Mouse (Mus musculus) forelimb bud, embryonic 11.5 days (tissue): ENCODE results near the gene Duoxa2.
A peak's percentile ranks its signal among the peaks of the same experiment; 100 is the strongest.

ENCODE experiments used
- DNase-seq: peaks from one replicate; pipeline ENCODE4 v3.0.0-alpha.2; 2012; ENCODE audit warnings: low read depth, low spot score

Gene Duoxa2

DNA sequence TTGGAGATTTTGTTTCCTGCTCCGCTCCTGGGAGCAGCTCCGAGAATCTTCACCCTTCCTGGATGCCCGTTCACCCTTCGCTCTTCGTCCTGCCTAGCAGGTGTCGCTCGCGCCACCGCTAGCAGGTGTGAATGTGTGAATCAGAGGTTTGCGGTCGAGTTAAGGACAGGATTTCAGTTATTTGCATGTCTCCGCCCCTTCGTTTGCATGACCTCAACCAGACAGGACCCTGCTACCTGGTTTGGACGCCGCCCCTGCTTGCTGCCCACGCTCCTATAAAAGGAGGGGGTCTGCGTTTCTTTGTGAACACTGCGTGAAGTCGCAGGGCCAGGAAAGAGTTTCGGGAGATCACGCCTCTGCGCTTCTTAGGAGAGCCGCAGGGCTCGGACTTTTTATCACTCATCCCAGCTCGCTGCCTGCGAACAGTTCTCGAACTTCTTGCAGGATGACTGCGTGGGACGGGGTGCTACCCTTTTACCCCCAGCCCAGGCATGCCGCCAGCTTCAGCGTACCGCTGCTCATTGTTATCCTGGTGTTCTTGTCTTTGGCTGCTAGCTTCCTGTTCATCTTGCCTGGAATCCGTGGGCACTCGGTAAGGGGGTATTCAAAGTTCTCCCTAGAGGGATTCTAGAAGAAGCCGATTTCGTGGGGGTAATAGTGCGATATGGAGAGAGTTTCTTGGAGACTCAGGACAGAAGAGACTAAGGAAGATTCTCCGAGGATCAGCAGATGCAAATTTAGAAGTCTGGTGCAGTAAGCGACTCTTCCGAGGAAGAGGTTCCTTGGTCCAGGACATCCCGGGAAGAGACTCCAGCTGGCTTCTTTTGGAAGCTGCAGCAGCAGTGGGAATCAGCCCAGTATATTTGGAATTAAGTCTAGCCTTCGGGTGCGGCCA lies at the start of gene Duoxa2:
Gene Duoxa2, plus strand, starts transcription at position 305 of the 895 bp plus-strand sequence.
- peak; percentile 43 for DNase-seq

DNA sequence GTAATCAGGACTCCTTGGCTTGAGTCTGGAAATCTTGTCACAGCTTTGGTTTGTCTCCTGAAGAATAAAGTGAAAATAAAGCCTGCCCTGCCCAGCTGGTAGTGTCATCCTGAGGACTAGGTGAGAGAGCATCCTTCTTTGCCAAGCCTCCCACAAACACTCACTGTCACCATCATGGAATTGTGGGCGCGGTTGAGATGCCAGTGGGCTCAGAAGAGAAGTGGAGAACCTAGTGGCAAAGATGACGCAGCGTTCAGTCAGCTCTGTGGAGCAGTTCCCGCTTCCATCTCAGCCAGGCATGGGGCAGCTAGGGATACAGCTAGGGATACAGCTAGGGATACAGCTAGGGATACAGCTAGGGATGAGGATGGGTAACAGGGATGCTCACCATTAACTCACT lies 42.7 kb upstream of the Duoxa2 start:
- no peak for DNase-seq

DNA sequence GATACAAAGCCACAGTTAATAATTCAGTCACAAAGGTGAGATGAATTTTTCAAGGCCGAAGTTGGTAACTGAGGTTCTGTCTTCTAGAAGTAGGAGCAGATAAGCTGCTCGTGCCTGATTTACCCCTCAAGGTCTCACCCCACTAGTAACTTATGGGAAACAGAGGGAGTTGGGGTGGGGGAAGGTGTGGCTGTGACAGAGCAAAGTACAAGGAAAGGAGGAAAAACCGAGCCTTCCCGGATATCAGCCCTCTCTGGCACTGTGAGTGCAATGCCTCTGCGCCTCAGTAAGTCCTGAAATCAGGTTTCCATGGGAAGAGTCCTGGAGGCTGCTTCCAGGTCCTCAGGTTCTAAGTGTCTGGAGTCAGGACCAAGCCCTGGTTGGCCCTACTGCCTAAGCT lies 38.0 kb upstream of the Duoxa2 start:
- DNase-seq: no peak

DNA sequence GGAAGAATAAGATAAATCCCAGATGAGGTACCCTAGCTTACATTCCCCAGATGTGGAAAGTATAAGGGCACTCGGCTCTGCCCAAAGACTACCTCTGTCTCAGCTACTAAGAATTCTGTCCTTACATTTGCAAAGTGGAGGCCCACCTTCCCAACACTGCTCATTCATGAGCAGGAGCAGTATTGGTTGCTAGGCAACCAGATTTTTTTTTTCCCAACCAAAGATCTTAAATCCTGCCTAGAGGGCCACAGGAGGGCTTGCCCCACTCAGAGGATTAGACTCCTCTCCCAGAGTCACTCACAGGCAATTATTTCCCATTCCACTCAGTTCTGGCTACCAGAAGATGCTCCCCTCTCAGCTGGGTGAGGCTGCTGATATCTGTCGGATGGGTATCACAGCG lies 34.0 kb upstream of the Duoxa2 start:
- DNase-seq: peak; percentile 46

DNA sequence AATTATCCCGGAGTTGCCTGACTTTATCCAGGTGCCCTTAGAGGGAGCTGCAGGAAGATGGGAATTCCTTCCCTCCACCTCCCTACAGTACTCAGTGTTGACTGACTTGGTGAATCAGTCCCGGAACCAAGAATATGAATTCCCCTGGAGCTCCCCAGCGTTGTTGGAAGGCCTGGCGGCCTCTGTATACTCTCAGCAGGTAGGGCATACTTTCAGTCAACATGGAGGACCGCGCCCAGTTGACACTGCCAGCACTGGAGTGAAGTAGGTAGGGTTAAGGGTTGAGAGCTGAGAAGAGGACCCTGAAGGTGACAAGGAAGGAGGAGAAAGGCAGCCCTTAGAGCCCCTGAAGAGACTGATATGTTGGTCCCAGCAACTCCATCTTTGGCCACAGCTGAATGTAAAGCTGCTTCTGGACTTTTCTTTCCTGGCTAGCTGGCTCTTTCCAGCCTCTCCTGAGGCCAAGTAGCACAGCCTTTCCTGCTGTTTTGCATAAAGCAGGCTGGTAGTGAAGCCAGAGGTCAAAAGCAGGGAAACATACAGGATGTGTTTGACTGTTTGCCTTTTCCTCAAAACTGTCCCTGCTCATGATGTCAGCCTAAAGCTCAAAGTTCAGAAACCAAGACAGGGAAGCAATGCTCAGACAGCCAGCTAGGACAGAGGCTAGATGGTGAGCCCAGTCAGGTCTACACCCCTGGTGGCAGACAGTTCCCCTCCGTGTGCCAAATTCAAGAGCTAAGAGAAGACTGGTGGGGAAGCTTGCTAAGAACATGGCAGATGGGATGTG lies 32.1 kb upstream of the Duoxa2 start:
- DNase-seq: no peak

DNA sequence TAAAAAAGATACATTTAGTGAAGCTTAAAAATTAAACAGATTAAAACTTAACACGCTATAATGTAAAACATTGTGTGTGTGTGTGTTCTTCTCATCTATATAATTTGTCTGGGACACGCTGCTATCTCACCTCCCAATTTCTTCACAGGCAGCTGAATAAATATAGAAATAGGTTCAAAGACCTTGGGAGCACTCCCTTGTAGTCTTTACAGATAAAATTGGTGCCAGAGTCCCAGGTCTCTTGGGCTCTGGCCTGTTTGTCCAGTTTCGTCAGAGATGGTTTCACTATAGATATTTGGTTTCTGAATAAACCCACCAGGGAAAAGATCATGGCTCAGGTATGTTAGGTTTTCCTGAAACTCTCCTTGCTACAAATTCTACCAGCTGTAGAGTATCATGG lies 19.9 kb upstream of the Duoxa2 start:
- no peak for DNase-seq

DNA sequence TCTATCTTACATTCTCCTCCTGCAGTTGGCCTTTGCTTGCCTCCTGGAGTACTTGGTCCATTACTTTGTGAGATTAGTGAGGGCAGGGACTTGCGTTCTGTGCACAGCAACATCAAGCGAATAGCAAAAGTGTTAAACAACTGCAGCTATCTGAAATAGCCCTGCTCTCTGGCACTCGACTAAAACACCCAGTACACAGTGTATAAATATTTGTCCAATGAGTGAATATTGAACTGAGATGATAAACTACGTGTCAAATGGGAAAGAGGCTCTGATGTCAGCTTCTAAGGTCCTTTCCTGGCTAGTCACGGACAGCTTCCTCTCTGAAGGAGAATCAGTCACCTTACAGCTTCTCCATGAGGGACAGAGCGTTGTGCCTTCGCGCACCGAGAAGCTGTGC lies 14.6 kb upstream of the Duoxa2 start:
- no peak for DNase-seq

DNA sequence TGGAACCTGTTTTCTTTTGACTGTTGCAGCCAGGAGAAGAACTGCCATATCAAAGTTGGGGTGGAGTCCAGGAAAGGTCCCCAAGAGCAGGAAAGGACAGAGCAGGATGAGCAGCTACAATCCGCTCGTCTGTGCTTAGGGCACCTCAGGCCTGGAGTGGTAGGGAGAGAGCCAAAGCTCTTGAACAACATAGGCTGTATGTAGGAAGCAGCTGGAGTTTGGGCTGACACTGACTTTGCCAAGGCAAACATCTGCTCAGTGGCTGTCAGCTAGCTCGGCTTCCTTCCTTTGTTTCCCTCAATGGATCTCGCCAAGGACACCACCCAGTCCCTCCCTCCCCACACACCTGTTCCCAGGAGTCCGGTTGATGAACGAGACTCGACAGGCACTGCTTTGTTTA lies 12.6 kb upstream of the Duoxa2 start:
- DNase-seq: no peak

DNA sequence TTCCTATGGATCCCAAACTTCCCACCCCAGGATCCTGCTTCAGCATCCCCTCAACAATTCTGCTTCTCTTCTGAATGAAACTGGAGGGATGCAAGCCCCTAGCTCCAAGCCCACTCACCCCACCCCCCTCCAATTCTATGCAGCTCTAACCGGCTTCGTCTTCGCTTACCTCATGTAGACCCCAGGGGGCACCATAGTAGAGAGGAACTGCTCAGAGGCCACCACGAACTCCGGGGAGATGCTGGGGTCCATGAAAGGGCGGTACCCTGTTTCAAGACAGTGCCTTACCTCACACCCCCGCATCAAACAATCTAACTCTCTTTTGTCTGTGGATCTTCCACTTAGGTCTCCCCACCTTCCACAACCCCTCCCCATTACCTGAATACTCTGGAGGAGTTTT lies 3.8 kb upstream of the Duoxa2 start:
- no peak for DNase-seq

DNA sequence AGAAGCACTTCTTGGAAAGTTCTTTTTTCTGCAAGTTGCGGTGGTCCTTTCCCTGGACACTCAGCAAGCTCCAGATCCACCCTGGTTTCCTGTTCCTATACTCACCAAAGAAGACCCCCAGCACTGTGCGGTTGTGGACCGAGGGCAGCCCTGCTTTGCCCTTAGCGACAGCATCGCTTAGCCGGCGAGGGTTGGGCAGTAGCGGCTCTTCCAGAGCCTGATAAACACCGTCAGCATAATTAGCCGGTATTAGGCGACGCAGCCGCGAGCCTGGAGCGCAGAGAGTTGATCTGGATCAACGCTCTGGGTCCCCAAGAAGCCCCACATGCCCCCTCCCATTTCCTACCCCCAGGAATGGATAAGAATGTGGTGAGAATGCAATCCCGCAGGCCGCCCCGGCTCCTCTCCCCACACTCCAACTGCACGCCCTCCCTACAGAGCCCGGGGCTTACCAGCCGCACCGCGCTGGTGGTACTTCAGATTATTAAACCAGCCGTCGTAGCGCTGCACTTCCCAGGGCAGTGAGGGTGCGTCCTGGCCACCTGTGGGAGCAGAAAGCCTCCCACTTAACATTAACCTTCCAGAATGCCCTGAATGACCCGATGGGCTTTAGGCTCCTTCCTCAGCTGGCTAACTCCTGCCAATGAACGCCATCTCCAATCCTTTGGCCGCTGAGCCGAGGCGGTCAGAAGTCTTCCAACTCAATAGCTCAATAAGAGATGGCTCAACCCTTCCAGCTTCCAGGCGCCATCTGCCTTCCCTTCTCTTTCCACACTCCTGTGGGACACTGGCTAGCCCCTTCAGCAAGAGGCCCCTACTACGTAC lies 1.2 kb upstream of the Duoxa2 start:
- no peak for DNase-seq

DNA sequence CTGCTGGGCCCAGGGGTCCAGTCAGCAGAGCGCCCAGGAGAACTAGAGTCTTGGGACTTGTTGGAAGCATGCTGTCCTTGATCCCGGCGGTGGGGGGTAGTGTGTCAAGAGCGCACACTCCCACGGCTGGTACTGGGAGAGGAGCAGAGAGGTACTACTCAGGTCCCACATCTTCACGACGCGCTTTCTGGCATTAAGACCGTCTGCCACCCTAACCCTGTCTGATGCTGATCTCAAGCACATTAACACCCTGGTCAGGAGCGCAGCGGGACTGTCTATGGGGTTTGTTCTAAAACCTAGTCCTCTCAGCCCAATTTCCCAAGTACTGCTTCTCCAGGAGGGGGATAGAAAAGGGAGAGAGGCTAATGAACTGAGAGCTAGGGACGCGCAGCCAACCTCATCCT lies 602 bp upstream of the Duoxa2 start, which contains the start of gene Duox2:
Gene Duox2, minus strand, starts transcription at position 354 of the 404 bp plus-strand sequence.
- DNase-seq: no peak

DNA sequence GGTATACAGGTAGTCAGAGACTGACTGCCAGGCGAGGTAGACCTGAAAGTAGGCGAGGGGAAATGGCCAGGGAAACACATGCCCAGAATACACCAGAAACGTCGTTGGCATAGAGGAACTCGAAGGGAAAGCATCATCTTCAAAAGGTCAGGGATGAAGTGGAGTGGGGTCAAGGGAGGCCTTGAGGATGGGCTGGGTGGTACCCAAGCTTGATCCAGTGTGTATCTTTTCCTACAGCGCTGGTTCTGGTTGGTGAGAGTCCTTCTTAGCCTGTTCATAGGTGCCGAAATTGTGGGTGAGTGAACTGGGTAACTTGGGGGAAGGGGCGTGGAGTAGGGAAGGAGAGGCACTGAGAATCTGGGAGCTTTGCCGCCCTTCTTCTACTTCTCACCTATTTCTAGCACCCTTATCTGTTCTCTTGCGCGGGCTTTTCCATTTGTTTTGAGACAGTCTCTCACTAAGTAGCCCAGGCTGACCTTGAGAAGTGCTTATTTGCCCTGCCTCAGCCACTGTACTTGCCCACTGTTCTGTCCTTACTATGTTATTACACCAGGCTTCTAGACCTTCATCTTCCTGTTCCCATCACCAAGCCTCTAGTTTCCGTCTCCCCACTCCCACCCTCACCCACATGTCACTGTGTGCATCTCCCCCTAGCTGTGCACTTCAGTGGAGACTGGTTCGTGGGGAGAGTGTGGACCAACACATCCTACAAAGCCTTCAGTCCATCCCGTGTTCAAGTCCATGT lies 1.4 kb downstream of the Duoxa2 start:
- no peak for DNase-seq

DNA sequence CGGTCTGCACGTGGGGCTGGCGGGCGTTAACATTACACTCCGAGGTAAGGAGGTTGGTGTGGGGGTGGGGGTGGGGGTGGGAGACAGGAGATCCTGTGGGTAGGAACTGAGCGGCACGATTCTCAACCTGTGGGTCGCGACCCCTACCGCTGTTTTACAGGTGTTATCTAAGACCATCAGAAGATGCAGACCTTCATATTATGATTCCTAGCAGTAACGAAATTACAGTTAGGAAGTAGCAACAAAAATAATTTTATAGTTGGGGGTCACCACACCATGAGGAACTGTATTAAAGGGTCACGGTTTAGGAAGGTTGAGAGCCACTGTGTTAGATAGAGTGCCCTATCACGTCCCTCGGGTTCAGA lies 1.9 kb downstream of the Duoxa2 start:
- no peak for DNase-seq

DNA sequence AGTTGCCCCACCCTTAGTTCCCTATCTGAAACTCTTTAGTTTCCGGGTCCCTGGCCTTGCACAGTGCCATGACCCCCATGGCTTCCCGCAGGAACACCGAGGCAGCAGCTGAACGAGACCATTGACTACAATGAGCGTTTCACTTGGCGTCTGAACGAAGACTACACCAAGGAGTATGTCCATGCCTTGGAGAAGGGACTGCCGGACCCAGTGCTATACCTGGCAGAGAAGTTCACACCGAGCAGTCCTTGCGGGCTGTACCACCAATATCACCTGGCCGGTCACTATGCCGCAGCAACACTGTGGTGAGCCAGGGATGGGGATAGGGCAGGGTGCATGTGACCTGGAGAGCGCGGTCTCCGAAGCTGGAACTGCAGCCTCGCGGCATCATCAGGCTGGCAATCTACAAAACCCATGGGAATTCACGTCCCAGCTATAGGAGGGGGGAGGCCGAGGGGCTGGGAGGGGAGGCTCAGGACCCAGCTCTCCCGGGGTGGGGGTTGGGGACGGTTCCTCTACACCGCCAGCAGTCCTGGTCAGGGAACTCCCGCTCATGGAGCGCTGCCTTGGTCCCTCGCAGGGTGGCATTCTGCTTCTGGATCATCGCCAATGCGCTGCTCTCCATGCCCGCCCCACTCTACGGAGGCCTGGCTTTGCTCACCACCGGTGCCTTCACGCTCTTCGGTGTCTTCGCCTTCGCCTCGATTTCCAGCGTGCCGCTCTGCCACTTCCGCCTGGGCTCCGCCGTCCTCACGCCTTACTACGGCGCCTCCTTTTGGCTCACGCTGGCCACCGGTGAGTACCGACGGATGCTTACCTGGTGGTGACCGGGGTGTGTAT lies 2.6 kb downstream of the Duoxa2 start:
- DNase-seq: no peak

DNA sequence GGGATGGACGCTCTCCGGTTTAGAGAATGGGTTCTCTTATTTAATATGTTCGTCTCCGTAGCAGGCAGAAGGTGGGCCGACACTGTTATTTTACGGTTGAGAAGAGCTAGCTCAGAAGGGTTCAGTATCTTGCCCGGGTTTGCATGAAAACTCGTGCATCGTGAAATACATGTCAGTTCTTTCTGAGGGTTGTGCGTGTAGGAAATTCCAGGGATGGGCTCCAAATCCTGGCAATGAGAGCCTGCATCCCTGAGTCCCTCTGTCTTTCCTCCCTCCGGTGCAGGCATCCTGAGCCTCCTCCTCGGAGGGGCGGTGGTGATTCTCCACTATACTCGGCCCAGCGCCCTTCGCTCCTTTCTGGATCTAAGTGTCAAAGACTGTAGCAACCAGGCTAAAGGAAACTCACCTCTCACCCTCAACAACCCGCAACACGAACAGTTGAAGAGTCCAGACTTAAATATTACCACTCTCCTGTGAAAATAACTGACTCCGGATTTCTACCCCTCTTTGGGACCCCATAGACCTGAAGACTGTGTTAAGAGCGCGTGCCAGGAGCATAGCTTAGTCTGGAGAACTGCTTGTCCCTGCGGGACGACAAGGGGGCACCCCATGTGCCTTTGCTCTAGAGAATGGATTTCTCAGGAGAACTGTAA lies 3.3 kb downstream of the Duoxa2 start:
- no peak for DNase-seq

DNA sequence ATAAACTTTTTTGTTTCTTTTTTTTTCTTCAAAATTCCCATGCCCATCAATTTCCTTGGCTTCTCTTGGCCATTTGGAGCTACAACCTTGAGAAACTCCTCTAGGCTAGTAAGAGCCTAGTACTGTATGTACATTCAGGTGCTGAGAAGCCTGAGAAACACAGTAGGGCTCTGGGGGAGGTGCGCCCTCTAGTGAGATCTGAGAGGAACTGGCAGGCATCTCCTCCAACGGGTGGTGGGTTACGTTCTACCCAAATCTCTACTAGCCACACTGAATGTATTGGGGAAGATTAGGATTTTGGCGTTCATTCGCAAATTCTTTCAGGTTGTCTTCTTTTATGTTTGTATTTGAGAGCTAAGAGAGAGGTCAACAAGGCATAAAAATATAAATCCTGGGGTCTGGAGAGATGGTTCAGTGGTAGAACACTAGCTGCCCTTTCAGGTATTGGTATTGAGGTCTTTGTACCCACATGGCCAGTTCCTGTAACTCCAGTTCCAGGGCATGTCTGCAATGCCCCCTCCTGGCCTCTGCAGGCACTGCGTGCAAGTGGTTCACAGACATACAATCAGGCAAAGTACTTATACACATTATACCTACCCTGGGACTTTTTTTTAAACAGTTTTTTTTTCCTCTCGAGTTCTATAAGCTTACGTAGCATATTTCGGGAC lies 4.0 kb downstream of the Duoxa2 start:
- peak; percentile 77 for DNase-seq

DNA sequence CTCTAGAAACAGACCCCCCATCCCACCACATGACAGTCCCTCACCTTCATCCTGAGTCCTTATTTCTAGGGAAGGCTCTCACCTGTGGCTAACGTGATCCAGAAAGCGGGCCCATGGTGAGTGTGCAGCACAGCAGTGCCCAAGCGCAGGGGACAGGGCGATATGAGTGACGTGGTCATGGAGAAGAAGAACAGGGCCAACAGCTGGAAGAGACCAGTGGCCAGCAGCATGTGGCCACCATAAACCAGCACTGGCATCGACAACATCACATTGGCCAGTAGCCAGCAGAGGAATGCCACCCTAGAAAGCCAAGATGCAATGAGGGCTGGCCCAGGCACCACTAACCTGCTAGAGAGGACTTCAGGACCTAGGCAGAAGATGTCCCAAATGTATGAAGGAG lies 5.8 kb downstream of the Duoxa2 start:
- DNase-seq: no peak

DNA sequence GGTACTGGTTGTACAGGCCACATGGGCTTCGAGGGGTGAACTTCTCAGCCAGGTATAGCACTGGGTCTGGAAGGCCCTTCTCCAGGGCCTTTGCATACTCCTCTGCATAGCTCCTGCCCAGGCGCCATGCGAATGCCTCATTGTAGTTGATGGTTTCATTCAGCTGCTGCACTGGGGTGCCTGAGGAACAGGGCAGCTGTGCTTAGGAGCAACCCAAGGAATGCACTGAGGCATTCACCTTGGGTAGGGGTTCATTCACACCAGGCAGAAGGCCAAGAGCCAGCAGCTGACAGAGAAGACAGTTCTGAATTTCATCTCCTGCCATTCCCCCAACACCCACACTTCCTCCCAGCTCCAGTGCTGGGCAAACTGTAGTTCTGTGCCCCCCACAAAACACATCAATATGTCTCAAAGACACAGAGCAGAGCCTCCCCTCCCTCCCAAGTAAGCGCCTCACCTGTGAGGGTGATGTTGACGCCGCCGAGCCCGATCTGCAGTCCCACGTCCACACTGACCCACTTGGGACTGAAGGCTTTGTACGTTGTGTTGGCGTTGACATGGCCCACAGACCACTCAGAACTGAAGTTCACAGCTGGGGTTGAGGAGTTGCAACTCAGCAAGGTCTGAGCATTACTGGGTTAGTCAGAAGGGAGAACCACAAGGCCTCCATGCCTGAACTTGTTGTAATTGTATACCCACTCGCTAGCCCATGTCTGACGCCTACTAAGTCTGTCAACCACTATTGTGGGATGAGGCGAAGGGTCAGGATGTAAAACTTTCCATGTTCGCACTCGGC lies 6.6 kb downstream of the Duoxa2 start:
- no peak for DNase-seq
